Mouse (Mus musculus): ENCODE results near the gene Ak2.
A peak's percentile ranks its signal among the peaks of the same experiment; 100 is the strongest.

The Ak2 gene

GRCm38 (mm10) chr4:128971065-128971694, 20.6 kb upstream of the Ak2 start:
- DNase-seq (ENCODE audit: low read depth, low spot score), result no peak

GRCm38 (mm10) chr4:128974677-128975076, 17.1 kb upstream of the Ak2 start:
- no peak for DNase-seq (ENCODE audit: low read depth, low spot score)

- no peak for DNase-seq (ENCODE audit: low read depth, low spot score)
These were observed 15.2 kb upstream of the Ak2 start for GRCm38 (mm10) chr4:128976577-128976976.

GRCm38 (mm10) chr4:128977217-128977616, 14.5 kb upstream of the Ak2 start:
- no peak for DNase-seq (ENCODE audit: low read depth, low spot score)

- no peak for DNase-seq (ENCODE audit: low read depth, low spot score)
These were observed 13.1 kb upstream of the Ak2 start for GRCm38 (mm10) chr4:128978634-128979033.

- no peak for DNase-seq (ENCODE audit: low read depth, low spot score)
These were observed 10.6 kb upstream of the Ak2 start for GRCm38 (mm10) chr4:128980890-128981832.

GRCm38 (mm10) chr4:128981833-128982180, 10.0 kb upstream of the Ak2 start:
- no peak for DNase-seq (ENCODE audit: low read depth, low spot score)

GRCm38 (mm10) chr4:128983151-128983550, 8.6 kb upstream of the Ak2 start:
- DNase-seq (ENCODE audit: low read depth, low spot score), result no peak

- no peak for DNase-seq (ENCODE audit: low read depth, low spot score)
These were observed 8.1 kb upstream of the Ak2 start for GRCm38 (mm10) chr4:128983656-128984055.

GRCm38 (mm10) chr4:128984600-128984999, 7.2 kb upstream of the Ak2 start:
- no peak for DNase-seq (ENCODE audit: low read depth, low spot score)

- DNase-seq (ENCODE audit: low read depth, low spot score), result no peak
These were observed 2.8 kb upstream of the Ak2 start for GRCm38 (mm10) chr4:128988911-128989310.

GRCm38 (mm10) chr4:128989678-128990077, 2.1 kb upstream of the Ak2 start:
- DNase-seq (ENCODE audit: low read depth, low spot score), result no peak

- DNase-seq (ENCODE audit: low read depth, low spot score), result no peak
These were observed 418 bp downstream of the Ak2 start for GRCm38 (mm10) chr4:128992176-128992575.

- peak; percentile 98 for DNase-seq (ENCODE audit: low read depth, low spot score)
These were observed 1.4 kb downstream of the Ak2 start for GRCm38 (mm10) chr4:128993025-128993662.

- no peak for DNase-seq (ENCODE audit: low read depth, low spot score)
These were observed 1.9 kb downstream of the Ak2 start for GRCm38 (mm10) chr4:128993675-128994074.

GRCm38 (mm10) chr4:128995238-128995637, 3.5 kb downstream of the Ak2 start:
- no peak for DNase-seq (ENCODE audit: low read depth, low spot score)

GRCm38 (mm10) chr4:128997258-128997657, 5.5 kb downstream of the Ak2 start:
- DNase-seq (ENCODE audit: low read depth, low spot score), result no peak

- DNase-seq (ENCODE audit: low read depth, low spot score), result no peak
These were observed 6.6 kb downstream of the Ak2 start for GRCm38 (mm10) chr4:128998401-128998800.

GRCm38 (mm10) chr4:129000786-129001185, 9.0 kb downstream of the Ak2 start:
- no peak for DNase-seq (ENCODE audit: low read depth, low spot score)

GRCm38 (mm10) chr4:129003720-129004119, 12.0 kb downstream of the Ak2 start:
- no peak for DNase-seq (ENCODE audit: low read depth, low spot score)

- DNase-seq (ENCODE audit: low read depth, low spot score), result no peak
These were observed 16.3 kb downstream of the Ak2 start for GRCm38 (mm10) chr4:129008006-129008519.

GRCm38 (mm10) chr4:129008672-129009071, 16.9 kb downstream of the Ak2 start:
- DNase-seq (ENCODE audit: low read depth, low spot score), result no peak
